Mouse (Mus musculus) CH12.LX (cell line): ENCODE results near the gene Pigu. TPM values are rescaled to one million over a fixed set of nuclear protein-coding genes. Genes with fewer than 3 reads are reported as not detected.
A peak's percentile ranks its signal among the peaks of the same experiment; 100 is the strongest.

ENCODE experiments used
- DNase-seq: peaks from one replicate; pipeline ENCODE4 v3.0.0-alpha.2; 2013; ENCODE audit errors: extremely low read depth
- H3K27ac ChIP-seq: 2 replicates; pipeline ENCODE4 v1.5.1; 2012; ENCODE audit warnings: low read depth, mild to moderate bottlenecking, control low read depth, moderate library complexity; ENCODE audit not compliant: insufficient read depth
- H3K27me3 ChIP-seq: replicated peaks from 2 replicates; pipeline ENCODE3; 2012; ENCODE audit warnings: inconsistent platforms
- H3K36me3 ChIP-seq, 2 experiments: replicated peaks in 1 of 2; 2 replicates each; pipeline versions ENCODE3 to v1.6.1; 2012; ENCODE audit warnings: inconsistent platforms in 1 of 2, low read length in 1 of 2, mild to moderate bottlenecking in 1 of 2, mixed read lengths in 1 of 2, moderate library complexity in 1 of 2; ENCODE audit not compliant: control insufficient read depth in 1 of 2, insufficient read depth in 1 of 2
- H3K4me1 ChIP-seq, 2 experiments: 2 replicates each; pipeline ENCODE4 v1.6.1; 2012; ENCODE audit warnings: inconsistent platforms in 1 of 2, moderate library complexity in 1 of 2; ENCODE audit not compliant: insufficient read depth in 2 of 2, control insufficient read depth in 1 of 2
- H3K4me2 ChIP-seq: 2 replicates; pipeline ENCODE4 v1.6.1; 2012; ENCODE audit warnings: low read depth, mild to moderate bottlenecking, control low read depth; ENCODE audit not compliant: poor library complexity, insufficient read depth, severe bottlenecking
- H3K4me3 ChIP-seq, 3 experiments: fragments of 150-350 bp in 1 of 3; sonication (generic) in 1 of 3; replicated peaks in 1 of 3; 2 replicates each; pipeline versions ENCODE3 to v1.5.1; 2011 to 2012; ENCODE audit warnings: low read depth in 2 of 3, low read length in 2 of 3, mild to moderate bottlenecking in 2 of 3, moderate library complexity in 2 of 3, control low read depth in 1 of 3, improper control_type of control experiment in 1 of 3, inconsistent platforms in 1 of 3, mixed read lengths in 1 of 3; ENCODE audit not compliant: poor library complexity in 1 of 3
- H3K79me2 ChIP-seq: replicated peaks from 2 replicates; pipeline ENCODE4 v1.6.1; 2012; ENCODE audit warnings: mild to moderate bottlenecking, moderate library complexity; ENCODE audit not compliant: control insufficient read depth, poor library complexity, insufficient read depth, severe bottlenecking; ENCODE audit errors: extremely low read depth
- H3K9ac ChIP-seq: 2 replicates; pipeline ENCODE4 v1.6.1; 2012; ENCODE audit warnings: low read depth, mild to moderate bottlenecking, control low read depth, moderate library complexity; ENCODE audit not compliant: insufficient read depth
- H3K9me3 ChIP-seq: replicated peaks from 2 replicates; pipeline ENCODE3; 2012; ENCODE audit warnings: low read length, inconsistent platforms, mixed read lengths
- CHD1 ChIP-seq: IDR thresholded peaks from 2 replicates; pipeline ENCODE4 v1.6.1; 2012; ENCODE audit warnings: low read depth, low read length, improper control_type of control experiment, inconsistent platforms
- CHD2 ChIP-seq: IDR thresholded peaks from 2 replicates; pipeline ENCODE4 v1.6.1; 2011; ENCODE audit warnings: low read length, improper control_type of control experiment
- CTCF ChIP-seq, 2 experiments: IDR thresholded peaks in 1 of 2; conservative IDR thresholded peaks in 1 of 2; 2 replicates each; pipeline ENCODE4 v1.5.1; 2011 to 2012; ENCODE audit warnings: low read depth in 2 of 2, low read length in 2 of 2, improper control_type of control experiment in 1 of 2, inconsistent platforms in 1 of 2, mild to moderate bottlenecking in 1 of 2, moderate library complexity in 1 of 2
- E2F4 ChIP-seq: IDR thresholded peaks from 2 replicates; pipeline ENCODE4 v1.6.1; 2011; ENCODE audit warnings: low read depth, low read length, improper control_type of control experiment; ENCODE audit not compliant: insufficient replicate concordance
- ELF1 ChIP-seq: IDR thresholded peaks from 2 replicates; pipeline ENCODE4 v1.6.1; 2014; ENCODE audit warnings: low read depth, mild to moderate bottlenecking, inconsistent platforms, low read length, improper control_type of control experiment
- ETS1 ChIP-seq: conservative IDR thresholded peaks from 2 replicates; pipeline ENCODE4 v1.6.1; 2012; ENCODE audit warnings: low read depth, mild to moderate bottlenecking, inconsistent platforms, low read length, improper control_type of control experiment, moderate library complexity
- HCFC1 ChIP-seq: IDR thresholded peaks from 2 replicates; pipeline ENCODE4 v1.6.1; 2012; ENCODE audit warnings: low read depth, mild to moderate bottlenecking, inconsistent platforms, low read length, improper control_type of control experiment
- JUN ChIP-seq: IDR thresholded peaks from 2 replicates; pipeline ENCODE4 v1.6.1; 2011; ENCODE audit warnings: low read depth, mild to moderate bottlenecking, low read length, improper control_type of control experiment, moderate library complexity; ENCODE audit not compliant: insufficient read depth
- JUND ChIP-seq: conservative IDR thresholded peaks from 2 replicates; pipeline ENCODE4 v1.6.1; 2011; ENCODE audit warnings: low read depth, low read length, improper control_type of control experiment
- KAT2A ChIP-seq: IDR thresholded peaks from 2 replicates; pipeline ENCODE4 v1.6.1; 2012; ENCODE audit warnings: low read length, improper control_type of control experiment, inconsistent platforms; ENCODE audit not compliant: insufficient replicate concordance
- MAFK ChIP-seq: IDR thresholded peaks from 2 replicates; pipeline ENCODE4 v1.6.1; 2011; ENCODE audit warnings: low read length, improper control_type of control experiment; ENCODE audit not compliant: insufficient replicate concordance
- MAX ChIP-seq: IDR thresholded peaks from 2 replicates; pipeline ENCODE4 v1.6.1; 2011; ENCODE audit warnings: low read length, improper control_type of control experiment
- MAZ ChIP-seq: IDR thresholded peaks from 2 replicates; pipeline ENCODE4 v1.6.1; 2012; ENCODE audit warnings: low read depth, mild to moderate bottlenecking, inconsistent platforms, low read length, improper control_type of control experiment, moderate library complexity
- RAD21 ChIP-seq: IDR thresholded peaks from 2 replicates; pipeline ENCODE4 v1.6.1; 2011; ENCODE audit warnings: low read depth, mild to moderate bottlenecking, low read length, improper control_type of control experiment, moderate library complexity
- RCOR1 ChIP-seq: conservative IDR thresholded peaks from 2 replicates; pipeline ENCODE4 v1.6.1; 2012; ENCODE audit warnings: low read depth, mild to moderate bottlenecking, inconsistent platforms, low read length, improper control_type of control experiment
- SIN3A ChIP-seq: IDR thresholded peaks from 2 replicates; pipeline ENCODE4 v1.6.1; 2012; ENCODE audit warnings: low read length, improper control_type of control experiment, inconsistent platforms
- SMC3 ChIP-seq: IDR thresholded peaks from 2 replicates; pipeline ENCODE4 v1.6.1; 2011; ENCODE audit warnings: low read depth, low read length, improper control_type of control experiment
- TBP ChIP-seq: conservative IDR thresholded peaks from 2 replicates; pipeline ENCODE4 v1.6.1; 2011; ENCODE audit warnings: low read depth, low read length, improper control_type of control experiment
- TCF12 ChIP-seq: IDR thresholded peaks from 2 replicates; pipeline ENCODE4 v1.6.1; 2014; ENCODE audit warnings: low read depth, mild to moderate bottlenecking, inconsistent platforms, low read length, improper control_type of control experiment
- UBTF ChIP-seq: IDR thresholded peaks from 2 replicates; pipeline ENCODE4 v1.6.1; 2012; ENCODE audit warnings: low read depth, mild to moderate bottlenecking, inconsistent platforms, low read length, improper control_type of control experiment, moderate library complexity
- USF1 ChIP-seq: IDR thresholded peaks from 2 replicates; pipeline ENCODE4 v1.6.1; 2014; ENCODE audit warnings: low read depth, mild to moderate bottlenecking, inconsistent platforms, low read length, improper control_type of control experiment
- USF2 ChIP-seq: conservative IDR thresholded peaks from 2 replicates; pipeline ENCODE4 v1.6.1; 2011; ENCODE audit warnings: low read depth, low read length, improper control_type of control experiment
- ZC3H11A ChIP-seq: IDR thresholded peaks from 2 replicates; pipeline ENCODE4 v1.6.1; 2012; ENCODE audit warnings: low read depth, mild to moderate bottlenecking, inconsistent platforms, low read length, improper control_type of control experiment
- ZKSCAN1 ChIP-seq: IDR thresholded peaks from 2 replicates; pipeline ENCODE4 v1.6.1; 2012; ENCODE audit warnings: low read depth, inconsistent platforms, low read length, improper control_type of control experiment, borderline replicate concordance
- ZMIZ1 ChIP-seq: IDR thresholded peaks from 2 replicates; pipeline ENCODE4 v1.6.1; 2012; ENCODE audit warnings: low read depth, mild to moderate bottlenecking, inconsistent platforms, low read length, improper control_type of control experiment
- ZNF384 ChIP-seq: IDR thresholded peaks from 2 replicates; pipeline ENCODE4 v1.6.1; 2012; ENCODE audit warnings: low read depth, low read length, improper control_type of control experiment, inconsistent platforms
- dilution Hi-C: fragments of 300-500 bp; cut with MboI; formaldehyde crosslinking; loops from 2 replicates; pipeline ENCODE4 v1.14.3; 2020; ENCODE audit warnings: low sequenced_read_pairs; ENCODE audit not compliant: extremely low pct_unique_long_range_greater_than_20kb, extremely low pct_ligation_motif_present
- in situ Hi-C: fragments of 300-500 bp; cut with MboI; formaldehyde crosslinking; loops from 3 replicates; pipeline ENCODE4 v1.14.3; 2019; ENCODE audit warnings: low sequenced_read_pairs, low pct_ligation_motif_present, low pct_unique_long_range_greater_than_20kb, mixed read lengths
- polyA plus RNA-seq: library from polyadenylated mRNA; unstranded; fragments of >175 nt; gene quantifications from 2 replicates; pipeline ENCODE4 v1.2.1, GENCODE M21; 2012; ENCODE audit warnings: low read depth; ENCODE audit not compliant: insufficient read length
- total RNA-seq, 2 experiments: library from RNA; depleted of rRNA; stranded (reverse); fragments of 300-350 nt in 1 of 2; fragments of >200 nt in 1 of 2; gene quantifications; 2 replicates each; pipeline ENCODE4 v1.2.3; 2012 to 2014

Gene Pigu
- total and polyA plus RNA-seq, 3 experiments, result 29.0 to 57.3 (median 39.1) TPM

- in situ Hi-C loops (no loop called here), dilution Hi-C loops (no loop called here)
- DNase-seq, result no peak
- Histone ChIP-seq H3K9me3 (no peaks in the 10 kb centered on the region), H3K4me3 (no peak overlapping the region), H3K9ac (no peak overlapping the region), H3K27ac (no peak overlapping the region), H3K27me3 (no peaks in the 10 kb centered on the region), H3K79me2 (no peaks in the 10 kb centered on the region), H3K4me2 (no peak overlapping the region), H3K36me3 (peaks cover 16 to 53% of the 10 kb centered on the region in 2 experiments), H3K4me1 (peaks cover 0 to 16% of the 10 kb centered on the region in 2 experiments; a peak in 1 of 4 replicates)
- no peak for TF ChIP-seq MAX
- no peak for TF ChIP-seq KAT2A
- no peak for TF ChIP-seq HCFC1
- TF ChIP-seq MAFK, result no peak
- TF ChIP-seq ETS1, result no peak
- no peak for TF ChIP-seq TCF12
- TF ChIP-seq CTCF (conservative IDR thresholded peaks at IDR 0.05 in 1 of 2, IDR thresholded peaks at IDR 0.05 in 1 of 2; ENCODE audit: low read depth in 2 of 2, low read length in 2 of 2), result no peak
- TF ChIP-seq ZC3H11A, result no peak
- no peak for TF ChIP-seq JUND
- no peak for TF ChIP-seq RAD21
- no peak for TF ChIP-seq MAZ
These were observed 17.1 kb downstream of the Pigu start for GRCm38 (mm10) chr2:155340166-155340565.

GRCm38 (mm10) chr2:155336254-155336653 is 21.0 kb downstream of the Pigu start:
- Histone ChIP-seq H3K27ac (no peak overlapping the region), H3K9me3 (no peaks in the 10 kb centered on the region), H3K4me3 (no peak overlapping the region), H3K9ac (no peak overlapping the region), H3K4me1 (peaks cover 0 to 9% of the 10 kb centered on the region in 2 experiments; a peak in 1 of 4 replicates), H3K79me2 (no peaks in the 10 kb centered on the region), H3K27me3 (no peaks in the 10 kb centered on the region), H3K36me3 (peaks cover 21 to 60% of the 10 kb centered on the region in 2 experiments), H3K4me2 (no peak overlapping the region)
- in situ Hi-C loops, result no loop called here
- TF ChIP-seq CHD2, result no peak
- no peak for TF ChIP-seq ZKSCAN1
- TF ChIP-seq ZNF384, result peak; percentile 60
- TF ChIP-seq TBP, result no peak
- DNase-seq, result no peak
- dilution Hi-C loops, result no loop called here

- Histone ChIP-seq H3K9me3 (no peaks in the 10 kb centered on the region), H3K27me3 (no peaks in the 10 kb centered on the region), H3K9ac (no peak overlapping the region), H3K79me2 (no peaks in the 10 kb centered on the region), H3K4me3 (no peak overlapping the region), H3K36me3 (peaks cover 21 to 67% of the 10 kb centered on the region in 2 experiments), H3K27ac (no peak overlapping the region), H3K4me1 (peaks cover 0 to 9% of the 10 kb centered on the region in 2 experiments; a peak in 1 of 4 replicates), H3K4me2 (no peak overlapping the region)
- dilution Hi-C loops (no loop called here), in situ Hi-C loops (no loop called here)
- DNase-seq, result no peak
- TF ChIP-seq CHD2, result no peak
- TF ChIP-seq ZMIZ1, result no peak
- TF ChIP-seq E2F4, result no peak
- TF ChIP-seq KAT2A, result no peak
- TF ChIP-seq SMC3, result no peak
- no peak for TF ChIP-seq MAZ
- TF ChIP-seq SIN3A, result no peak
- no peak for TF ChIP-seq UBTF
- TF ChIP-seq JUN, result no peak
- no peak for TF ChIP-seq CTCF (conservative IDR thresholded peaks at IDR 0.05 in 1 of 2, IDR thresholded peaks at IDR 0.05 in 1 of 2; ENCODE audit: low read depth in 2 of 2, low read length in 2 of 2)
- TF ChIP-seq RCOR1, result no peak
- TF ChIP-seq CHD1, result no peak
- no peak for TF ChIP-seq ETS1
- no peak for TF ChIP-seq USF2
- no peak for TF ChIP-seq ZKSCAN1
- no peak for TF ChIP-seq USF1
- TF ChIP-seq TCF12, result no peak
- TF ChIP-seq ELF1, result no peak
These were observed 22.0 kb downstream of the Pigu start for GRCm38 (mm10) chr2:155335231-155335630.
